ENCODE assay signal across 34 mouse cellular contexts in the genomic region with DNA sequence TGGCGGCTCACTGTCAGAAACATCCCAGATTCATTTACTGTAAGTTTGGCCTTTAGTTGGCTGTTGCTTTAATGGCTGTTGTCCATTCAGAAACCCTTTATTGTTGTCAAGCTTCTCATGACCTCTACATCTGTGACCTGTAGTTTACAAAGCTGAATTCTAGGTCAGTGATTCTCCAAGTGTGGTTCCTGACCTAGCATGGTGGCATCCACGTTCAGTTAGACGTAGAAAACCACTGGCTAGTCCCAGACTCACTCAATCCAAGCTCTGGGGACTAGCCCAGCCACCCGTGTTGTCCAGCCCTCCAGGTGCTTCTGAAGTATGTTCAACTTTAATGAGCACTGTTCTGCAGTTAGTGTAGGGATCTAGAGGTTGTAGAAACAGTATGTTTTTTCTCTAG.
"Had no signal": no experiment of that assay in that cellular context is flagged by ENCODE, and none has a peak within 500 bp of the region (broad histone marks: within the 10 kb centered on the region; RNA-seq: fewer than 3 reads in every experiment).

No protein-coding gene starts in this region.

- H3K4me1 ChIP-seq: heart, embryonic 15.5 days had no signal

- H3K27me3 ChIP-seq: heart, embryonic 13.5 days; heart, embryonic 15.5 days; hindbrain, embryonic 12.5 days; hindbrain, embryonic 15.5 days had no signal

- H3K9ac ChIP-seq: heart, embryonic 12.5 days; heart, embryonic 13.5 days; heart, embryonic 15.5 days; hindbrain, embryonic 12.5 days; hindbrain, embryonic 13.5 days; hindbrain, embryonic 14.5 days; hindbrain, embryonic 15.5 days; kidney, embryonic 15.5 days had no signal

- H3K4me3 ChIP-seq: heart, embryonic 12.5 days; heart, embryonic 13.5 days; heart, embryonic 15.5 days; hindbrain, embryonic 10.5 days; hindbrain, embryonic 12.5 days; hindbrain, embryonic 13.5 days; hindbrain, embryonic 15.5 days; kidney, embryonic 15.5 days; layer of hippocampus, adult 2 months; left cerebral cortex, adult 2 months had no signal

- H3K27ac ChIP-seq: heart, embryonic 13.5 days; heart, embryonic 15.5 days; hindbrain, embryonic 10.5 days; hindbrain, embryonic 12.5 days; hindbrain, embryonic 13.5 days; hindbrain, embryonic 14.5 days; hindbrain, embryonic 15.5 days; hindbrain, postnatal 0 days; kidney, embryonic 15.5 days; kidney, postnatal 0 days; layer of hippocampus, adult 2 months; left cerebral cortex, adult 2 months had no signal

- ATAC-seq: hindbrain, embryonic 16.5 days; hindbrain, postnatal 0 days; inflammation-experienced regulatory T-cells, adult 6 months; intestine, embryonic 16.5 days; intestine, postnatal 0 days had no signal

- H3K36me3 ChIP-seq: heart, embryonic 12.5 days; heart, embryonic 13.5 days; heart, embryonic 15.5 days; hindbrain, embryonic 10.5 days; hindbrain, embryonic 12.5 days; hindbrain, embryonic 13.5 days; hindbrain, embryonic 15.5 days; kidney, embryonic 15.5 days had no signal

- DNase-seq: heart, postnatal 10 days; heart, postnatal 14 days; heart, postnatal 36 days; heart, postnatal 4 days; kidney, adult 11 months; kidney, adult 18-20 months; kidney, adult 2 months; kidney, adult 8-10 months; kidney, adult 9 months; kidney, postnatal 10 days; kidney, postnatal 14 days; kidney, postnatal 25 days; kidney, postnatal 36 days; kidney, postnatal 4 days; layer of hippocampus, adult 9-11 months; layer of hippocampus, postnatal 36 days had no signal

- H3K4me2 ChIP-seq: heart, embryonic 11.5 days; heart, embryonic 12.5 days; heart, embryonic 13.5 days; heart, embryonic 15.5 days; hindbrain, embryonic 12.5 days; hindbrain, embryonic 13.5 days; hindbrain, embryonic 14.5 days; hindbrain, embryonic 15.5 days; kidney, embryonic 15.5 days had no signal

- H3K9me3 ChIP-seq: heart, embryonic 12.5 days; heart, embryonic 13.5 days; heart, embryonic 15.5 days; hindbrain, embryonic 10.5 days; hindbrain, embryonic 12.5 days; hindbrain, embryonic 13.5 days; hindbrain, embryonic 15.5 days; kidney, embryonic 15.5 days had no signal
